Mouse (Mus musculus) layer of hippocampus, adult 18-20 months (tissue): ENCODE results near the gene Amotl2. TPM values are rescaled to one million over a fixed set of nuclear protein-coding genes. Genes with fewer than 3 reads are reported as not detected.
"Not testable (repeated sequence)": the region's sequence is repeated elsewhere in the genome, so short reads cannot be mapped to it uniquely, and the experiment has no call there.

Experiments
- DNase-seq, 2 experiments: peaks; one replicate each; pipeline ENCODE4 v3.0.0; 2022; ENCODE audit warnings: low spot score in 2 of 2
- total RNA-seq, 2 experiments: library from RNA; stranded (reverse); gene quantifications; 2 replicates each; pipeline ENCODE4 v1.2.3; 2021

The Amotl2 gene
- total RNA-seq, 2 experiments from 2014 or later = 19.2 to 20.5 TPM

- no peak for DNase-seq
Observed at GRCm38 (mm10) chr9:102733459-102733858, 17.0 kb downstream of the Amotl2 start.

DNA sequence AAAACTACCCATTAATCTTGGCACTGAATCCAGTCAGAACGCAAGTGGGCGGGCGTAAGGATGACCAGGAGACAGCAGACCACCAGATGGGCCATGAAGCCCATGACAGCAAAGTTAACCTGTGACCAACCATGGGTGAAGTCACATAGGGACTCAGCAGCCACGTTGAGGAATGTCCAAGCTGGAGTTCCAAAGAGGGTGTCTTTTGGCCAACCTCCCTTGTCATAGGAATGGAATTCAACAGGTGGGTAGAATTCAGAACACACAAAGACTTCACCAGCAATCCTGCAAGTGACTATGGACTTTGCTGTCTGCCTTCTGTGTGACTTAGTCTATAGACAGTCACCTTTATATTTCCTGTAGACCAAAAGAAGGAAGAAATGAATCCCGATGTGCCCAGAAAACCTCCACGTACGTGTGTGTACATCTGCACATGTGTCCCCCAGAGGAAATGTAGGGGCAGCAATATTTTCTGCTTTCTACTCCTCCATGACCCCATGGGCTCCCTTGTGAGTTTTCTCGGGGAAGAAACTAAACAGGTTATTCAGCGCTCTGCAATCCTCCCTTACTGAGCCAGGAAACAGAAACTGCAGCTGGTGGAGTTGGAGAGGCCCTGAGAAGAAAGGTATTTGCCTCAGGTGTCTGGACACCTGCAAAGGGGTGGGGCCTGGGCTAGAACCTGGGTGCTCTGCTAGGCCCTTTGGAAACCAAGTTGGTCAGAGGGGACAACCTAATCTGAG is 17.7 kb downstream of the Amotl2 start:
- DNase-seq = no peak

DNA sequence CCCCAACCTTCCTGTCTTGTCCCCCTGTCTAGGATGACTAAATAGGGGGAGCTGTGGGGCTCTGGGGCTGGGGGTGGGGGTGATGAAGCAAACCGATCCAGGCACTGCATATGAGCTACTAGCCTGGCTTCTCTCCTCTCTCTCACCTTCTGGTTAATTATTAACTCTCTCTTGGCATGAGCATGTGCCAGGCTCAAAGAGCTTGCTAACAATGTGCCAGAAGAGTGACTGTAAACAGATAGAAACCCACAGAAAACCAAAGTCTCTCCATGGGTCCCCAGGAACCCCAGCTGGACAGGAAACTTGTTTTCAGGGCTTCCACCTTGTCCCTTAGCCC is 18.2 kb downstream of the Amotl2 start:
- no peak for DNase-seq

DNA sequence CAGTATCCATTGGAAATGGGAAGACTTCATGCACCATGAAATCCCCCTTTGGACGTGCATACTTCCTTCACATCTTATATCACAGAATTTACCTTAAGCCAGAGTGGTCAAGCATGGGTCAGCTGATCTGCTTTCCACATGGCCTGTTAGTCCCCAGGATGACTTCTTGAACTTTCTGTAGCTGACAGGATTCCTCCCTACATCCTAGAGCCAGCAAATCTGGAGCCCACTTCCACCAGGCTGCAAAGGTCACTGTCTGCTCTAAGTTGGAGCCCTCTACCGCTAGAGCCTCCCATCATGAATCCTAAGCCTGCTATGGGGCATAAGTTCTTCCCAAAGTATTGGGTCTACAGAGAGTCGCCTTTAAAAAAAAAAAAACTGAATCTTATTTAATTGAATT is 18.8 kb downstream of the Amotl2 start:
- no peak for DNase-seq

DNA sequence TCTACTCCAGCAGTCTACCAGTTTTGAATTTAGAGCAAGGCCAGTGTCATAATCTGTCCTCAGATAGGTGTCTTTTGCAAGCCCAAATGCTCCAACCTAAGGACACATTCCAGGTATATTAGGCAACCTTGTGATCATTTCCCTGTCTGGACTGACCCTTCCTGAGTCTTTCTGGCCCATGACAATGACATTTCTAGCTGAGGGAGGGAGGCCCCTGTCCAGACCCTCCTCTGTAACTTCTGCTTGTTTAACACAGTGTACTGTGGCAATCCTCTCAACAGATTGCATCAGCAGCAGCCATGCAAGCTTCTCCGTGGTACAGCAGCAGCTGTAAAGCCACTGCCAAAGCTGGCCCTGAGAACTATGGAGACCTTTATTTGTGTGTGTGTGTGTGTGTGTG is 19.5 kb downstream of the Amotl2 start:
- DNase-seq = no peak

GRCm38 (mm10) chr9:102737405-102737804 is 20.9 kb downstream of the Amotl2 start:
- DNase-seq = no peak

- no peak for DNase-seq
Observed at GRCm38 (mm10) chr9:102746753-102747152, 30.3 kb downstream of the Amotl2 start.

DNA sequence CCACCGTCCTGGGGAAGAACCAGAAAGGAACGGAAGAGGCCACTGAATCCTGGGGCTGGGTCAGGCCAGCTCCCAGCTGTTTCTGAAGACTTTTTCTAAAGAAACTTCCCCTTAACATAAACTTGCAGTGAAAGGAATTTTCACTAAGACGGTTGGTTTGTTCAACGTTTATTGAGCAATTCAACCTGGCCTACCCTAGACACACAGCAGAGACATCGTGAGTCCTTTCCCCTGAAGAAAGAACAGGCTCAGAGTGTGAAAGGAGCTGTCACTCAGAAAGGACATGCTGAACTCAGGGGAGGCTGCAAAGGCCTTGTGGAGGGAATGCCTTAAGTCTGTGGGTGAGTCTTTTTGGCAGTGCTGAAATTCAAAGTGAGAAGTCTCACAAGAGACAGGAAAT is 31.4 kb downstream of the Amotl2 start:
- no peak for DNase-seq

- DNase-seq = no peak
Observed at GRCm38 (mm10) chr9:102749216-102749615, 32.7 kb downstream of the Amotl2 start.

DNA sequence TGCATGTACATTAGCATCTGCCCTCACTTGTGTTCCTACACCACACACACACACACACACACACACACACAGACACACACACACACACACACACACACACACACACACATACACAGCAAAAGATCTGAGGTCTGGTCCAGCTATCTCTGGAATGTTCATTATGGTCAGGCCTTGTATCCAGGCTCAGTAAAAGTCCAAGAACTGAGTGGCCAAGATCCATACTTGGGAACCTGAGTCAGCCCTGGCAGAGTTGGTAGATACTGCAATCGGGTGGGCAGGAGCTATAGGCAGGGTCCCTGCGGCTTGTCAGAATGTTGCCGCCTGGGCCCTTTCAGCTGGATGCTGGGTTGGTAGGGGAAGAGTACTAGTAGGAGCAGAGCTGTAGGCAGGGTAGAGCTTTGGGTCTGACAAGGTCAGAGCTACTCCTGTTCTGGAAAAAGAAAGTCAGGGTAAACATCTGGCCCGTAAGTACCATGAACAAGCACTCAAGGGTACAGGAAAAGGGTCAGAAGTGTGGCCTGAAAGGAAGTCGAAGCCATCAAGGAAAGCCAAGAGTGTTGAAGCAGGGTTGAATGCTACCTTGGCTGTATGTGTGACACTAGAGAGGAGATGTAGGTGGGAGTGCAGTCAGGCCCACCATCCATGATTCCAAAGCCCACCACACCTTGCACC is 35.3 kb downstream of the Amotl2 start:
- DNase-seq = no peak

GRCm38 (mm10) chr9:102753299-102753698 is 36.8 kb downstream of the Amotl2 start:
- no peak for DNase-seq

- DNase-seq = no peak
Observed at GRCm38 (mm10) chr9:102755161-102755560, 38.7 kb downstream of the Amotl2 start.

- no peak for DNase-seq
Observed at GRCm38 (mm10) chr9:102755591-102756270, 39.3 kb downstream of the Amotl2 start.

GRCm38 (mm10) chr9:102756352-102756751 is 39.9 kb downstream of the Amotl2 start:
- DNase-seq = no peak

- no peak for DNase-seq
Observed at GRCm38 (mm10) chr9:102758851-102759250, 42.4 kb downstream of the Amotl2 start.

GRCm38 (mm10) chr9:102759581-102760001 is 43.1 kb downstream of the Amotl2 start:
- DNase-seq = no peak

DNA sequence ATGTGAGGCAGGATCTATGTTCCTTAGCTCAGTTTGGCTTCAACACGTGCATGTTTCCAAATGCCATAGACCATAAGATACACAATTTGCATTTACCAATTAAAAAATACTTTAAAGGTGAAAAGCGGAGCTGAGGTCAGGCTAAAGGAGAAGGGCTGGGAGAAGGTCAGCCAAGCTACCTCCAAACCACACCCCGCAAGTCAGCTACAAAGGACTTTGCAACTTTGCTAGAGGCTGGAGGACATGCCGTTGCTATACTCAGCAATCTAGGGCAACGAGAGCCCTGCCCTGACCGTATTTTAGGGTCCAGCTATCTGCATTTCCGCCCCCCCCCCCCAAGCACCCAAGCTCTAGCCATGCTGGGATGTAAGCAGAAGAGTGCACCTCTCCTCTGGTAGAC is 45.1 kb downstream of the Amotl2 start:
- DNase-seq = no peak

GRCm38 (mm10) chr9:102762836-102763235 is 46.4 kb downstream of the Amotl2 start:
- DNase-seq = no peak

GRCm38 (mm10) chr9:102763520-102763919 is 47.0 kb downstream of the Amotl2 start:
- no peak for DNase-seq

GRCm38 (mm10) chr9:102764540-102764939 is 48.1 kb downstream of the Amotl2 start:
- not testable (repeated sequence) for DNase-seq

DNA sequence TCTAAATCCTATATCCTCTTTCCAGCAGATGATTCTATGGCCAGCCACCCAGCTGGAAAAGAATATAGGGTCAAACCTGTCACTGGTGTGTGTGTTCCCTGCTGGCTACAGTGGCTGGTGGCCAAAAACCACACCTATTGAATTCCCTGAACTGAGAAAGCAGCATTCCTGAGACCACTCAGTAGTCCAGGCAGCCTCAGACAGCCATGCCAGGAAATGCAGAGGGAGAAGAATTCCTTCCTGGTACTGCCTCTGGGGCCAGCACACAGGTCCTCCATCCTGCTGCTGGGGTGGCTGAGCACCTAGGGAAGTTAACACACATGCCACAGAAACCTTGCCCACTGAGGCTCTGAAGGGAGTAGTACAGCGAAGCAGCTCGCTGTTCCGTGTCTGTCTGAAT is 50.3 kb downstream of the Amotl2 start:
- DNase-seq = no peak

GRCm38 (mm10) chr9:102769257-102769656 is 52.8 kb downstream of the Amotl2 start:
- DNase-seq = no peak
